Mouse (Mus musculus) olfactory bulb, adult 2 months (tissue): Measurements from ENCODE around the gene Lck.

Source experiments
- CTCF ChIP-seq: fragments of 200-500 bp; IDR thresholded peaks from 2 replicates; pipeline ENCODE4 v1.5.1; 2012; ENCODE audit warnings: low read depth, mild to moderate bottlenecking, low read length, moderate library complexity; ENCODE audit not compliant: insufficient read depth
- POLR2A ChIP-seq: fragments of 200-500 bp; IDR thresholded peaks from 2 replicates; pipeline ENCODE4 v1.6.1; 2012; ENCODE audit warnings: mild to moderate bottlenecking, low read depth, low read length, moderate library complexity; ENCODE audit not compliant: insufficient read depth

- TF ChIP-seq POLR2A (peak; percentile 86), CTCF (no peak)
These were observed 60.2 kb downstream of the Lck start, which contains the start of gene Marcksl1 for GRCm38 (mm10) chr4:129513086-129513767.
